Mouse (Mus musculus): ENCODE data around the gene C130026I21Rik. TPM values are rescaled to one million over a fixed set of nuclear protein-coding genes. Genes with fewer than 3 reads are reported as not detected.
A peak's percentile ranks its signal among the peaks of the same experiment; 100 is the strongest.
"Not testable (repeated sequence)": the region's sequence is repeated elsewhere in the genome, so short reads cannot be mapped to it uniquely, and the experiment has no call there.

The C130026I21Rik gene
- polyA plus RNA-seq, 1 experiment from 2014 or later, result not detected

GRCm38 (mm10) chr1:84993235-84993634 lies 277.1 kb downstream of the C130026I21Rik start:
- not testable (repeated sequence) for H3K27ac ChIP-seq (ENCODE audit: low read depth, low read length); H3K4me1 ChIP-seq (ENCODE audit: control insufficient read depth, insufficient read depth, low read length); H3K4me2 ChIP-seq (ENCODE audit: low read depth); DNase-seq (ENCODE audit: low spot score); H3K9me3 ChIP-seq (ENCODE audit: control insufficient read depth, low read length); H3K36me3 ChIP-seq (ENCODE audit: control insufficient read depth, insufficient read depth, low read length); H3K4me3 ChIP-seq (ENCODE audit: low read depth, low read length); H3K9ac ChIP-seq (ENCODE audit: low read length); H3K27me3 ChIP-seq (ENCODE audit: control insufficient read depth, insufficient read depth, low read length)
- WGBS, result no CpG with 5 or more reads among the region's 2 CpGs
- peak; percentile 31 for ATAC-seq (ENCODE audit: insufficient read depth, low FRiP score, low TSS enrichment)

- peak; percentile 41; the same call in 1 of the 2 replicates for ATAC-seq (ENCODE audit: insufficient read depth, low FRiP score, low TSS enrichment)
- H3K27ac ChIP-seq (ENCODE audit: low read depth, low read length); H3K4me3 ChIP-seq (ENCODE audit: low read depth, low read length); H3K9me3 ChIP-seq (ENCODE audit: control insufficient read depth, low read length); H3K9ac ChIP-seq (ENCODE audit: low read length); H3K4me2 ChIP-seq (ENCODE audit: low read depth); H3K36me3 ChIP-seq (ENCODE audit: control insufficient read depth, insufficient read depth, low read length); H3K4me1 ChIP-seq (ENCODE audit: control insufficient read depth, insufficient read depth, low read length); H3K27me3 ChIP-seq (ENCODE audit: control insufficient read depth, insufficient read depth, low read length); DNase-seq (ENCODE audit: low spot score): not testable (repeated sequence)
- no CpG with 5 or more reads among the region's 3 CpGs for WGBS
Measured at GRCm38 (mm10) chr1:84992827-84993226, 277.5 kb downstream of the C130026I21Rik start.

- not testable (repeated sequence) for H3K4me2 ChIP-seq (ENCODE audit: low read depth); H3K9ac ChIP-seq (ENCODE audit: low read length); ATAC-seq (ENCODE audit: insufficient read depth, low FRiP score, low TSS enrichment); H3K27ac ChIP-seq (ENCODE audit: low read depth, low read length); H3K4me1 ChIP-seq (ENCODE audit: control insufficient read depth, insufficient read depth, low read length); H3K9me3 ChIP-seq (ENCODE audit: control insufficient read depth, low read length); H3K27me3 ChIP-seq (ENCODE audit: control insufficient read depth, insufficient read depth, low read length); DNase-seq (ENCODE audit: low spot score); H3K36me3 ChIP-seq (ENCODE audit: control insufficient read depth, insufficient read depth, low read length); H3K4me3 ChIP-seq (ENCODE audit: low read depth, low read length)
- WGBS, result 81% methylated on average over 7 of the region's 8 CpGs
Measured at GRCm38 (mm10) chr1:84989044-84989443, 281.3 kb downstream of the C130026I21Rik start.

GRCm38 (mm10) chr1:84987729-84988128 lies 282.6 kb downstream of the C130026I21Rik start:
- not testable (repeated sequence) for H3K36me3 ChIP-seq (ENCODE audit: control insufficient read depth, insufficient read depth, low read length); H3K9ac ChIP-seq (ENCODE audit: low read length); H3K27ac ChIP-seq (ENCODE audit: low read depth, low read length); H3K4me3 ChIP-seq (ENCODE audit: low read depth, low read length); DNase-seq (ENCODE audit: low spot score); H3K27me3 ChIP-seq (ENCODE audit: control insufficient read depth, insufficient read depth, low read length); H3K4me2 ChIP-seq (ENCODE audit: low read depth); H3K4me1 ChIP-seq (ENCODE audit: control insufficient read depth, insufficient read depth, low read length); ATAC-seq (ENCODE audit: insufficient read depth, low FRiP score, low TSS enrichment); H3K9me3 ChIP-seq (ENCODE audit: control insufficient read depth, low read length)
- 77% methylated on average over 6 of the region's 8 CpGs for WGBS

GRCm38 (mm10) chr1:84961779-84962178 lies 308.6 kb downstream of the C130026I21Rik start:
- not testable (repeated sequence) for H3K4me1 ChIP-seq (ENCODE audit: control insufficient read depth, insufficient read depth, low read length); H3K4me2 ChIP-seq (ENCODE audit: low read depth); H3K27ac ChIP-seq (ENCODE audit: low read depth, low read length); ATAC-seq (ENCODE audit: insufficient read depth, low FRiP score, low TSS enrichment); H3K36me3 ChIP-seq (ENCODE audit: control insufficient read depth, insufficient read depth, low read length); H3K27me3 ChIP-seq (ENCODE audit: control insufficient read depth, insufficient read depth, low read length); H3K9me3 ChIP-seq (ENCODE audit: control insufficient read depth, low read length)
- 8% methylated on average over 11 of the region's 12 CpGs for WGBS
- DNase-seq (ENCODE audit: low spot score), result peak; percentile 39
- peak overlapping the region; percentile 18; the same call in 1 of the 2 replicates for H3K9ac ChIP-seq (ENCODE audit: low read length)
- H3K4me3 ChIP-seq (ENCODE audit: low read depth, low read length), result peak overlapping the region; percentile 8; the same call in 1 of the 2 replicates

- not testable (repeated sequence) for H3K27me3 ChIP-seq (ENCODE audit: control insufficient read depth, insufficient read depth, low read length); H3K4me2 ChIP-seq (ENCODE audit: low read depth); H3K4me3 ChIP-seq (ENCODE audit: low read depth, low read length); H3K27ac ChIP-seq (ENCODE audit: low read depth, low read length); H3K9ac ChIP-seq (ENCODE audit: low read length); H3K9me3 ChIP-seq (ENCODE audit: control insufficient read depth, low read length); DNase-seq (ENCODE audit: low spot score); H3K36me3 ChIP-seq (ENCODE audit: control insufficient read depth, insufficient read depth, low read length); ATAC-seq (ENCODE audit: insufficient read depth, low FRiP score, low TSS enrichment); H3K4me1 ChIP-seq (ENCODE audit: control insufficient read depth, insufficient read depth, low read length)
- WGBS, result 77% methylated on average over 4 of the region's 4 CpGs
Measured at GRCm38 (mm10) chr1:84957713-84958112, 312.7 kb downstream of the C130026I21Rik start.

GRCm38 (mm10) chr1:84956771-84957170 lies 313.6 kb downstream of the C130026I21Rik start:
- 100% methylated on average over 3 of the region's 3 CpGs for WGBS
- not testable (repeated sequence) for H3K27ac ChIP-seq (ENCODE audit: low read depth, low read length); ATAC-seq (ENCODE audit: insufficient read depth, low FRiP score, low TSS enrichment); H3K4me2 ChIP-seq (ENCODE audit: low read depth); DNase-seq (ENCODE audit: low spot score); H3K9ac ChIP-seq (ENCODE audit: low read length); H3K4me3 ChIP-seq (ENCODE audit: low read depth, low read length); H3K27me3 ChIP-seq (ENCODE audit: control insufficient read depth, insufficient read depth, low read length); H3K4me1 ChIP-seq (ENCODE audit: control insufficient read depth, insufficient read depth, low read length); H3K9me3 ChIP-seq (ENCODE audit: control insufficient read depth, low read length); H3K36me3 ChIP-seq (ENCODE audit: control insufficient read depth, insufficient read depth, low read length)

GRCm38 (mm10) chr1:84952456-84953181 lies 317.7 kb downstream of the C130026I21Rik start:
- Histone ChIP-seq H3K4me3 (ENCODE audit: low read depth, low read length) (no peak overlapping the region), H3K9me3 (ENCODE audit: control insufficient read depth, low read length) (0 out of 2 replicates have a peak, but pooled peaks cover 3% of the 10 kb centered on the region), H3K4me1 (ENCODE audit: control insufficient read depth, insufficient read depth, low read length) (no peaks in the 10 kb centered on the region), H3K27ac (ENCODE audit: low read depth, low read length) (no peak overlapping the region), H3K9ac (ENCODE audit: low read length) (no peak overlapping the region), H3K36me3 (ENCODE audit: control insufficient read depth, insufficient read depth, low read length) (no peaks in the 10 kb centered on the region), H3K4me2 (ENCODE audit: low read depth) (no peak overlapping the region), H3K27me3 (ENCODE audit: control insufficient read depth, insufficient read depth, low read length) (no peaks in the 10 kb centered on the region)
- DNase-seq (ENCODE audit: low spot score), result no peak
- 89% methylated on average over 10 of the region's 10 CpGs for WGBS
- ATAC-seq (ENCODE audit: insufficient read depth, low FRiP score, low TSS enrichment), result no peak

GRCm38 (mm10) chr1:84951566-84951965 lies 318.8 kb downstream of the C130026I21Rik start:
- DNase-seq (ENCODE audit: low spot score), result no peak
- no peak overlapping the region for H3K4me2 ChIP-seq (ENCODE audit: low read depth)
- H3K36me3 ChIP-seq (ENCODE audit: control insufficient read depth, insufficient read depth, low read length), result no peaks in the 10 kb centered on the region
- H3K9ac ChIP-seq (ENCODE audit: low read length), result no peak overlapping the region
- H3K4me3 ChIP-seq (ENCODE audit: low read depth, low read length), result no peak overlapping the region
- H3K9me3 ChIP-seq (ENCODE audit: control insufficient read depth, low read length), result no peaks in the 10 kb centered on the region
- no peaks in the 10 kb centered on the region for H3K27me3 ChIP-seq (ENCODE audit: control insufficient read depth, insufficient read depth, low read length)
- ATAC-seq (ENCODE audit: insufficient read depth, low FRiP score, low TSS enrichment), result no peak
- 91% methylated on average over 3 of the region's 3 CpGs for WGBS
- no peaks in the 10 kb centered on the region for H3K4me1 ChIP-seq (ENCODE audit: control insufficient read depth, insufficient read depth, low read length)
- no peak overlapping the region for H3K27ac ChIP-seq (ENCODE audit: low read depth, low read length)

Data from neural tube, embryonic 11.5 days (tissue).